Mouse (Mus musculus) liver, adult 2 months (tissue): Measurements from ENCODE around the gene Tnc.

Source experiments
- CTCF ChIP-seq: fragments of 200-500 bp; IDR thresholded peaks from 2 replicates; pipeline ENCODE4 v1.5.1; 2011; ENCODE audit warnings: low read depth, low read length, control low read depth
- POLR2A ChIP-seq: fragments of 200-500 bp; IDR thresholded peaks from 2 replicates; pipeline ENCODE4 v1.6.1; 2011; ENCODE audit warnings: low read length, control low read depth; ENCODE audit not compliant: insufficient read depth; ENCODE audit errors: extremely low read depth

GRCm38 (mm10) chr4:64048177-64048576, 1.4 kb upstream of the Tnc start:
- TF ChIP-seq CTCF, result no peak
- no peak for TF ChIP-seq POLR2A
